Mouse (Mus musculus) inflammation-experienced regulatory T-cells, adult 6 months (primary cell): ENCODE data around the gene Gm28551. TPM values are rescaled to one million over a fixed set of nuclear protein-coding genes. Genes with fewer than 3 reads are reported as not detected.

Experiments
- polyA plus RNA-seq, 3 experiments: library from polyadenylated mRNA; unstranded; fragments of 100-300 nt; shearing (Covaris generic); gene quantifications; one replicate each; pipeline ENCODE4 v1.2.1; 2017

The Gm28551 gene
- polyA plus RNA-seq, 3 experiments from 2014 or later = 0.55 TPM; not detected in 2

Other genes starting within 250 kb of the Gm28551 start
- gene 1700019A02Rik, start 165.0 kb downstream of the Gm28551 start, polyA plus RNA-seq = not detected
- 10 to 100 TPM; 33.1 to 40.4 (median 35.1) TPM for gene Pms1, start 55.6 kb downstream of the Gm28551 start, polyA plus RNA-seq
- gene Ormdl1, start 55.6 kb downstream of the Gm28551 start, polyA plus RNA-seq = 10 to 100 TPM; 70.6 to 97.1 (median 79.4) TPM
- 10 to 100 TPM in 1 of 3 experiments, 1 to 10 TPM in 1, not detected in 1; 1.7 to 10.5 TPM for gene Gm28778, start 55.6 kb downstream of the Gm28551 start, polyA plus RNA-seq
- 10 to 100 TPM; 18.6 to 23.2 (median 21.5) TPM for gene Osgepl1, start 39.0 kb downstream of the Gm28551 start, polyA plus RNA-seq
- gene Asdurf, start within 50 bp of the Gm28551 start, polyA plus RNA-seq = 10 to 100 TPM in 2 of 3 experiments, not detected in 1; 10.3 to 35.2 TPM
- 10 to 100 TPM; 50.7 to 75.0 (median 65.5) TPM for gene Asnsd1, start 85 bp upstream of the Gm28551 start, polyA plus RNA-seq